Mouse (Mus musculus) myocyte (in vitro differentiated cells): Measurements from ENCODE around the gene Foxn1.

Experiments used
- CEBPB ChIP-seq: IDR thresholded peaks from 2 replicates; pipeline ENCODE4 v1.6.1; 2011; ENCODE audit warnings: mild to moderate bottlenecking, moderate library complexity; ENCODE audit not compliant: poor library complexity, insufficient read depth, severe bottlenecking
- E2F4 ChIP-seq: IDR thresholded peaks from one replicate; pipeline ENCODE4 v1.6.1; 2011; ENCODE audit warnings: mild to moderate bottlenecking, control low read depth, moderate library complexity; ENCODE audit not compliant: insufficient read depth
- MYOG ChIP-seq, 3 experiments: IDR thresholded peaks; one replicate each; pipeline ENCODE4 v1.6.1; 2011; ENCODE audit warnings: control low read depth in 2 of 3, low read depth in 2 of 3, mild to moderate bottlenecking in 2 of 3; ENCODE audit not compliant: insufficient read length in 2 of 3, control insufficient read depth in 1 of 3, insufficient read depth in 1 of 3
- POLR2A ChIP-seq: IDR thresholded peaks from one replicate; pipeline ENCODE4 v1.6.1; 2011; ENCODE audit warnings: low read depth, mild to moderate bottlenecking, control low read depth, moderate library complexity; ENCODE audit not compliant: insufficient read length
- POLR2AphosphoS2 ChIP-seq: IDR thresholded peaks from one replicate; pipeline ENCODE4 v1.6.1; 2011; ENCODE audit warnings: low read depth, control low read depth; ENCODE audit not compliant: insufficient read length
- TCF12 ChIP-seq: IDR thresholded peaks from one replicate; pipeline ENCODE4 v1.6.1; 2011; ENCODE audit warnings: mild to moderate bottlenecking, control low read depth; ENCODE audit not compliant: poor library complexity, insufficient read depth, severe bottlenecking
- TCF3 ChIP-seq: IDR thresholded peaks from one replicate; pipeline ENCODE4 v1.6.1; 2011; ENCODE audit warnings: low read depth, control low read depth; ENCODE audit not compliant: insufficient read length
- USF1 ChIP-seq: IDR thresholded peaks from one replicate; pipeline ENCODE4 v1.6.1; 2011; ENCODE audit warnings: low read depth, mild to moderate bottlenecking, control low read depth, moderate library complexity

DNA sequence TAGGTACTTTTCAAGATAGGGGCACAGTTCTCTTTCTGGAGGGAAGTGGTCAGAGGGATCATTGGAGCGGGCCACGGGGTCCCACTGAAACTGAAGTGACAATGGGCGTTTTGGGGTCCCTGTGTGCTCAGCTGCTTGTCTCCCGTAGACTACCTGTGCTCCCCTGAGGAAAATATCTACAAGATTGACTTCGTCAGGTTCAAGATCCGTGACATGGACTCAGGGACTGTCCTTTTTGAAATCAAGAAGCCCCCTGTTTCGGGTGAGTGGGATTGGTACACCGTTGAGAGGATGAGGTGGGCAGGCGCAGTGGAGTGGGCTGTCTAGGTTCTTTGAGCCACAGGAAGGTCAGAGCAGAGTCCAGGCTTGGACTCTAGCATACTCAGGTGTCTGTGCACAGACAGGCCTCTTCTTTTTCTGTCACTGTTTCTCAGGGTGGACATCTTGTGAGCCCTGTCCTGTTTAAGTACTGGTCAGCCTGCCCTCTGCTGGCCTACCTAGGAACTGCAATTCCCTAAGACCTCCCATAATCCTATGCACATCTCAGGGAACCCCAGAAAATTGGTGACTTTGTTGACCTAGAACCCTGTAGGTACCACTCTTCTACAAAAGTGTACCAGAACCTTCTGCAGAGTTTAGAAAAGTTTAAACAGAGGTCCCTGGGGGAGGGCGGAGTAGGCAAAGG, 39.1 kb downstream of the Foxn1 start:
- no peak for TF ChIP-seq TCF3
- TF ChIP-seq POLR2AphosphoS2, result no peak
- TF ChIP-seq POLR2A, result no peak
- no peak for TF ChIP-seq USF1
- TF ChIP-seq TCF12, result no peak
- TF ChIP-seq CEBPB, result no peak
- no peak for TF ChIP-seq MYOG (IDR thresholded peaks at IDR 0.05; ENCODE audit: control insufficient read depth in 1 of 3, insufficient read depth in 1 of 3, insufficient read length in 2 of 3, low read depth in 2 of 3)
- TF ChIP-seq E2F4, result no peak
